Mouse (Mus musculus): ENCODE measurements around the gene Sec61g. TPM values are rescaled to one million over a fixed set of nuclear protein-coding genes. Genes with fewer than 3 reads are reported as not detected.
"Not testable (repeated sequence)": the region's sequence is repeated elsewhere in the genome, so short reads cannot be mapped to it uniquely, and the experiment has no call there.

Gene Sec61g
- 10 to 100 TPM in 2 of 4 experiments, 1 to 10 TPM in 2; 5.6 to 11.3 (median 8.7) TPM for total RNA-seq (2022)

DNA sequence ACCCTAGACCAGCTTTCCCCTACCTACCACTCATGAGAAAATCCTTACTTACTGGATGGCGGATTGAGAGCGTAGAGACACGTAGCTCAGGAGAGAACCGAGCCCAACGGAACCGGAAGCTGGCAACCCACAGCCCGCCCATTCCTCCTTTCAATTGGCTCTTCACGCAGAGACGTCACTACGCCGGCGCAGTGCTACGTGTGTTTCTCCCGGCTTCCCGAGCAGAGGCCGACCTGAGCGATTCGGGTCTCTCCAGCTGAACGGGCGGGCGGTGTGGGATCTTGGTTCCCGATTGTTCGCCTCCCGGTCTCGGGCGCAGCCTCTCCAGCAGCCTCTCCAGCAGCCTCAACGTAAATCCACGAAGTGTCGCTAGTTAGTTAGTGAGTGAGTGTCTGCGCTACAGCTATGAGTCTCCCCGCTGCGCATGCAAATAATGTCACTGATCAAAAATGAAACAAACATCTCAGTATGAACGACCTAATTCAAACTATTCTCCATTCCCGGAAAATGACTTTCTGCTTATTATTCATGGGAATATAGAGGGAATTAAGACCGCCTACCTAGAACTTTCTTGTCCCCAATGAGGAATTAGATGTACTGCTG lies at the start of gene Sec61g:
Gene Sec61g, minus strand, starts transcription at position 433 of the 603 bp plus-strand sequence.
- DNase-seq (ENCODE audit: low spot score in 2 of 2), result peak; percentile 84 to 91

DNA sequence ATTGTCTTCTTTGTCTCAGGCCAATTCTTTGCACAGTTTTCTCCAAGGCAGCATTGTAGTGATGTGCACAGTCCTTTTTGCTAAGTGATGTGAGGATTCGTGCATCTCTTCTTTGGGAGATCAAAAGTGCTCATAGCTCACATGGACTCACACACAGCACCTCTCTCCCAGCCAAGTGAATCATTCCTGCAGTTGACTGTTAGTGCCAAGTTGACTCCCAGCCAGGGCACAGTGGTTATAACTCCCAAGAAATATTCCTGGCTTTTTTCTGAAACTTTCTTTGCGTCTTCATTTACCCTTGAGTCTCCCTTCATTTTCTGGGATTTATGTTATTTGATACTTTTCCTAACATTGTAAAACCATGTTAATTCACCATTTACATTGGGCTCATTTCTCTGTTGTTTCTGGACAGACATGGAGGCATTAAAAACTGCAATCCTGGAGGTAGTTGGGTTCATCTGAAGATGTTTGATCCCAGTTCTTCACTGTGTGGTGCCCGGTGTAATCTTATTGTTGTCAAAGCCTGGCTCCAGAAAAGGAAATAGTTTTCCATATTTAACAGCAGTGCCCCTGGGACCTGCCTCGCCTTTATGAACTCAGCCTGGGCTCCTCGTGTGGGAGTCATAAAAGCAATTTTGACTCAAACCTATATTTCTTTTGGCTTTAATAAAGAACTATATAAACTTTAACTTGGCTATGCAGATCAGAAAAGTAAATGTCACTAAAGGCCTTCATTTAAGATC lies 38.3 kb upstream of the Sec61g start:
- DNase-seq (ENCODE audit: low spot score in 2 of 2), result no peak

- DNase-seq (ENCODE audit: low spot score in 2 of 2), result no peak
These were observed 29.1 kb upstream of the Sec61g start for GRCm38 (mm10) chr11:16537379-16537778.

DNA sequence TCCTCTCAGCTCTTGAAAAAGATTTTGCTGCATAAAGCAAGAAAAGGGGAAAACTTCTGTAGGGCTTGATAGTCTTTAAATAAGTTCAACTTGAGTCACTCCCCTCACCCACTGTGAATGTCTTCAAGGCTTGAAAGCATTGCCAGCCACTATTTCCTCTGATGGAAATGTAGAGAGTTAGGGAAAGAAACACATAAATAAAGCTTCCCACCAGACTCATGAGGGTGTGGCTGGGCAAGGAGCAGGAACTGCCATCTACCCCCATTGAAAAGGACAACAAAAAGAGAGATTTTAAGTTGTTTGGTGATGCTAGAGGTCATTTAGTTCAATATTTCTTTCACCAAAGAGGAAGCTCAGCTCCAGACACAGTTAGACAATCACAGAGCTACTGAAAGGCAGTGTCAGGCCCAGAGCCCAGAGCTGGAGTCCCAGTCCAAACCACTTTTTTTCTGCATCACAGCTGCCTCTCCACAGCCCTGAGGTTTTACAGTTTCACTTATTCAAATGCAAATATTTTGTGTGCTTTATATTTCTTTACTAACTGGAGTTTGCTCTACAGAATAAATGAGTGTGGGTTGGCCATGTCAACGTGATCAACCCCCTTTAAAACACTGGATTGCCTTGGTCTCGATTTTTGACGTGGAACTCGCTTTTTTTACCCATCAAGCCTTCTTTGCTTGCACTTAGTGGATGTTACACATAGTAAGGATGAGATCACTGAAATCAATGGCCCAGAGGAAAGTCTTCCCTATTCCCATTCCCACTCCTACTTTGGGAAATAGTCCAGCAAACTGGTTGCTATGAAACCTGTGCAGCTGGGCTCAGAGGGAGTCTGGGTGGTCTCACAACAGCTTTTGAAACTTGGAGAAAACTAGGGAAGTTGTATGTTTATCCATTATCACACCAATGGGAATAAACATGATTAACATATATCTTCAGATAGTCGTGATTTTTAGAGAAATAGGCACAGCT lies 26.6 kb upstream of the Sec61g start:
- DNase-seq (ENCODE audit: low spot score in 2 of 2), result no peak

DNA sequence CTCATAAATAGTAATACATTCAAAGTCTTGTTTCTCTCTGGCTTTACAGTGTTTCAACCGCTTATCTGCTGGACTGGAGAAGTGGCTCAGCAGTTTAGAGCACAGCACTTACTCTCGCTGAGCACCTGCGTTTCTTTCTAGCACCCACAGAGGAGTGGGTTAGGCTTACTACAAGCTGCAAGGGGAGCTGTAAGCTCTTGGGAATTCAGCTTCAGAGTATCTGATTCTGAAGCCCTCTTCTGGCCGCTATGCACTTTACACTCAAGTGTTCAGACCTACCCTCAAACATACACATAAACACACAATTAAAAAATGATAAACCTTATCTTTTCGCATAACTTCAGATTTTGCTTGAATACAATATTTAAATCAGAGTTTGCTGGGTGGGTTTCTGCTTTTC lies 24.6 kb upstream of the Sec61g start:
- no peak for DNase-seq (ENCODE audit: low spot score in 2 of 2)

- DNase-seq (ENCODE audit: low spot score in 2 of 2), result no peak
These were observed 20.6 kb upstream of the Sec61g start for GRCm38 (mm10) chr11:16528909-16529308.

- no peak for DNase-seq (ENCODE audit: low spot score in 2 of 2)
These were observed 20.1 kb upstream of the Sec61g start for GRCm38 (mm10) chr11:16528391-16528790.

- DNase-seq (ENCODE audit: low spot score in 2 of 2), result no peak
These were observed 19.5 kb upstream of the Sec61g start for GRCm38 (mm10) chr11:16527743-16528142.

GRCm38 (mm10) chr11:16526467-16526866 lies 18.2 kb upstream of the Sec61g start:
- DNase-seq (ENCODE audit: low spot score in 2 of 2), result no peak

DNA sequence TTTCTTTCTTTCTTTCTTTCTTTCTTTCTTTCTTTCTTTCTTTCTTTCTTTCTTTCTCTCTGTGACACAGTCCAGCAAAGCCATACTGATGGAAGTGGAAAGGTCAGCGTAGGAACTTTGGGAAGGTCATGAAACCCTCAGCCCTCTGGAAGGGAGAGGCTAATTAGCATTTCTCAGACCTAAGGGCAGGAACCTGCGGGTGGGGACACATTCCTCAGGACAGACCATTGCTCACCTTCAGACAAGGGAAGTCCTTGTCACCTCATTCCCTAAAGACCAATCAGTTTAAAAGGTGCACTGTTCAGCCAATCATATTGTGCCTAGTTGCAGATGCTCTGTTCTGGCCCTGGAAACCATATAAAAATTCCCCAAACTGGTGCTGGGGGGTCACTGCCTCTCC lies 17.4 kb upstream of the Sec61g start:
- DNase-seq (ENCODE audit: low spot score in 2 of 2), result no peak

DNA sequence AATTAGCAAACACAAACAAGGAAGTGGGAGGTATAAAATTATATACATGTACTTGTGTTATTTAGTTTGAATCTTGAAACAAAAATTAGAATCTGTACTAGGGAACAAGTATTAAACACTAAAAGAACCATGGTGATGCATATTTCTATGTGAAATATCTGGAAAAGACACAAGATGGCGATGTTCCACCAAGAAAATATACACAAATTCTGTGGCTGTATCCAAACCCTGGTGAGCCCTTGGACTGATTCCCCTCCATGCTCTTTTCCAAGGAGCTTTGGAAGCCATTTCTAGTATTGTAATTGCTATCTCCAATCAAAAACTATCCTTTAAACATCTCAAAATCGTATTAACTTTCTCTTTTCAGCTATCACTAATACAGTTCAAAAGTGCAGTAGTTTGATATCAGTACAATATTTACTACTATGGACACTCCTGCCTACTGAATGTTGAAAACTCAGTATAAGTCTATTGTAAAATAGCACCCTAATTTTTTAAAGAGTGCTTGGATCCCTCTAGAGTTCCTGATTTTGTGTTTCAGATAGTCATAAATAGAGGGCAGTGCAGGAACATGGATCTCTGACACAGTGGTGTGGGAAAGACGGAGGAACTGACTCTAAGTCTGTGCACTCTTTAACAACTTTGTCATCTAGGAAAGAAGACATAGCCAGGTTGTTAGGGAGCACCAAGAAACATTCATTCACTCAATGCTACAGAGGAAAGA lies 16.8 kb upstream of the Sec61g start:
- DNase-seq (ENCODE audit: low spot score in 2 of 2), result no peak

- DNase-seq (ENCODE audit: low spot score in 2 of 2), result not testable (repeated sequence)
These were observed 6.8 kb upstream of the Sec61g start for GRCm38 (mm10) chr11:16515081-16515480.

DNA sequence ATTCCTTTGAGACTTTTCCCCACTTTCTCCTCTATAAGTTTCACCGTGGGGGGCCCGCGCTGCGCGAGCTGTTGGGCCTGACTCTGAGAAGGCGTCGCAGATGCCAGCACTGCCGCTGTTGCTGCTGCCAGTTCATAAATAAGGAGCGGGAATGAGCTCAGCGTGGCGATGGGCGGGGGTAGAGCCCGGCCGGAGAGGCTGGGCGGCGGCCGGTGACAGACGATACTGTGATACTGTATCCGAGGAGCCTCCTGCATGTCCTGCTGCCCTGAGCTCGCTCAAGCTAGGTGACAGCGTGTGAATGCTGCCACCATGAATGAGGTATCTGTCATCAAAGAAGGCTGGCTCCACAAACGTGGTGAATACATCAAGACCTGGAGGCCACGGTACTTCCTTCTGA lies 5.9 kb upstream of the Sec61g start:
- not testable (repeated sequence) for DNase-seq (ENCODE audit: low spot score in 2 of 2)

DNA sequence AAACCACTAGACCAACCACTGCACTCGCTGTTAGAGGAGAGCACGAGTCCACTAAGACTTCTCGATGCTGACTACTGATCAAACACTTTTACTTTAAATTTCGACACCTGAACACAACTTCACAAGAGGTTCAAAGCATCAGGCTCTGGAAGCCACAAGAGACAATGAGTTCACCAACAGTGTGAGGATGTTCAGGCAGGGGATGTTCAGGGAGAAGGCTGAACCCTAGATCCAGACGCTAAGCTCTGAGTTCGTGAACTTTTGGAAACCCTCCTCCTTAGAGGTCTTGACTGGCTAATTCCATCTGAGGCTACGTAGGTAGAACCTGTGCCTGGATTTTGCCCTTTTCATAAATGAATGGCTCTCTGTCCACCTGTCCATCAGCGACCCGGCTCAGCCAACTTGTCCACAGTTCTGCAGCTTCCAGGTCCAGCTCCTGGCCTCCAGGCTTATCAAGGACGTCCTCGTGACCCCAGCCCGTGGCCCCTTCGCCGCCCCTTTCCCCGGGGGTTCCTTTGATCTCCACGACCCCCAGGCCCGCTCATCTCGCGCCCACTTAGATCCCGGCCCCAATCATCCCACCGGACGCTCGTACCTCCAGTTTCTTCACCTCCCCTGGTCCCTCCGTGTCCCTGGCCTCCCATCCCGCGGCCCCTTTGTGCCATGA lies 766 bp downstream of the Sec61g start:
- no peak for DNase-seq (ENCODE audit: low spot score in 2 of 2)

GRCm38 (mm10) chr11:16505999-16506398 lies 2.3 kb downstream of the Sec61g start:
- no peak for DNase-seq (ENCODE audit: low spot score in 2 of 2)

DNA sequence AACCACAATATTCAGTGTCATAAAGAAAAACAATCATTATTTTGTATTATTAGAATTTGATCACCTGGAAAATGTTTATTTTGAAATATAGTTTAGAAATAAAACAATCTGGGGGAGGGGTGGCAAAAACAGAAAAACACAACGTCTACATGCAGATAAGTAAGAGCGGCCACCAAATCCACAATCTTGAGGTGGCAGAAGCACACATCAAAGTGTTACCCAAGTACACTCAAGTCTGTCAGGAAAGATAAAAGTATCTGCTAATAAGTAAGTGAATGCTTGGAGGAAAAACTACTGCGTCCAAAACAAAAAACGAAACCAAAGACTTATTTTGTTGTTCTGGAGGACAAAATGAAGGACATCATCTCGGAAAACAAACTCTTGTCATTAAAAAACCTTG lies 5.1 kb downstream of the Sec61g start:
- no peak for DNase-seq (ENCODE audit: low spot score in 2 of 2)

GRCm38 (mm10) chr11:16502744-16503143 lies 5.5 kb downstream of the Sec61g start:
- no peak for DNase-seq (ENCODE audit: low spot score in 2 of 2)

DNA sequence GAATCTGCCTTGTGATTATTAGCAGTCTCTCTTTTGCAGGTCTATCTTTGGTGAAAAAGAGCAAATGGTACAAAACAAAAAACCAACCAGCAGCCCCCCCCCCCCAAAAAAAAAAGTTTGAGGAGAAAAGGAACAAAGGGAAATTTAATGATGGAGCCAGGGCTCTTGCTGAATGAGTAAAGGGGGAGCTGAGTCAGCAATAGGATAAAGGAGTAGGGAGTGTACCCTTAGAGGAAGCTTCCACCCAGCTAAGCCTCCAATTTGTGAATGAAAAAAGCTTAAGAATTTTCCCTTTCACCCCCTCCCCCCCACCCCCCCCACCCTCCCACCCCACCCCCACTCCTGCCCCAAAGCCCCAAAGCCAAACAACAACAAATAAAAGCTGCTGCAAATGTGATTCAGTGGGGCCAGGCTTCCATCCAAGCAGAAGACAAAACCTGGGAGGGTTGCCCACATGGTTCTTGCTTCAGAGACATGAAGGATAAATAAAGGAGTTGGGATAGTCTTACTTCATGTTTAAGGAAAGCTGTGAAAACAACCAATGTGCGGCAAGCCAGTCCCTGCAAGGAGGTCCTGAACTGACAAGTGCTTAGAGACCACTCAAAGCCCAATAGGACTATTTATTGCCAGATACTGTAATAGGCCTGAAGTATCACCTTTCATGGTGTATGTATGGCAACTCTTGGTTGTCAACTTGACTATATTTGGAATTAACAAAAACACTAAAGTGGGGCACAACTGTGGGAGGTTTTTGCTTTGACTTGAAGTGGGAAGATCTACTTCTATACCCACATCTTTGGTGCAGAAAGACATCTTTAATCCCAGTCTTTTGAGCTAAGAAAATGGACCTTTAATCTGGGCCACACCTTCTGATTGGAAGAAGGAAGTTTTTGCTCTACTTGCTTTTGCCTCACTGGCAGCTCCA lies 9.3 kb downstream of the Sec61g start:
- no peak for DNase-seq (ENCODE audit: low spot score in 2 of 2)
